Mouse (Mus musculus): Measurements from ENCODE around the gene Atxn7. TPM values are rescaled to one million over a fixed set of nuclear protein-coding genes. Genes with fewer than 3 reads are reported as not detected.
"Not testable (repeated sequence)": the region's sequence is repeated elsewhere in the genome, so short reads cannot be mapped to it uniquely, and the experiment has no call there.

Gene Atxn7
- total RNA-seq, 2 experiments from 2014 or later: 20.4 to 23.3 TPM

- DNase-seq (ENCODE audit: low spot score): no peak
These were observed 20.9 kb downstream of the Atxn7 start for GRCm38 (mm10) chr14:13982174-13982573.

DNA sequence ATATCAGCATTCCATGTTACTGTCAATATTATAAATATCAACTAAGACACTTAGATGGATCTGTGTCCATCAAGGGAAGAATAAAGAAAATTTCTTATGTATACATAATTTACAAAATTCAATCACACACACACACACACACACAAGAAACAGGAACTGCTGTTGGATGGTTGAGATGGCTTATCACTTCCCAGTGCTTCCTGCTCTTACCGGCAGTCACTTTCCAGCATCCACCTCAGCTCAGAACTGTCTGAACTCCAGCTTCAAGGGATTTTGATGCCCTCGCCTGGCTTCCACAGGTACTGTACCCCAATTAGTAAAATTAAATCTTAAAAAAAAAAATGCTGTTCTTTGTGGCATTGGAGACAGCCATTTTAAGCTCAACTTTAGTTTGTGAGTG is 27.2 kb downstream of the Atxn7 start:
- no peak for DNase-seq (ENCODE audit: low spot score)

DNA sequence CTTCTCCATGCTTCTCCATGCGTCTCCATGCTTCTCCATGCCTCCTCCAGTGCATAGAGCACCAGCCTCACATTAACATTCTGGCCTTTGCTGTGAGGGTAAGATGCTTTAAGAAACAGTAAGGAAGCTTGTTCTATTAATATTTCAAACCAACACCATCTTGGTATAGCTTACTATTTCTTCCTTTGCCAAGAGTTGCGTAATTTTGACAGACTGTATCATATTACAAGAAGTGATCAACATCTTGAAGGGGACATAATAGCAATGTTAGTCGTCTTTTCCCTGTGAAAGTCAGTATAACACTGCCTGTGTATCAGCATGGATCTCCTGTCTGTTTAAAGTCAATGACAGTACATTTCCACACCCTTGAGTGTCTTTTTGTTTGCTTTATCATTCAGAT is 29.5 kb downstream of the Atxn7 start:
- DNase-seq (ENCODE audit: low spot score): no peak

GRCm38 (mm10) chr14:13995206-13996097 is 34.2 kb downstream of the Atxn7 start:
- no peak for DNase-seq (ENCODE audit: low spot score)

GRCm38 (mm10) chr14:14002771-14003170 is 41.5 kb downstream of the Atxn7 start:
- no peak for DNase-seq (ENCODE audit: low spot score)

GRCm38 (mm10) chr14:14009712-14010111 is 48.5 kb downstream of the Atxn7 start:
- no peak for DNase-seq (ENCODE audit: low spot score)

- peak; percentile 88 for DNase-seq (ENCODE audit: low spot score)
These were observed 51.4 kb downstream of the Atxn7 start for GRCm38 (mm10) chr14:14012383-14013251.

GRCm38 (mm10) chr14:14013252-14013711 is 52.0 kb downstream of the Atxn7 start:
- no peak for DNase-seq (ENCODE audit: low spot score)

- no peak for DNase-seq (ENCODE audit: low spot score)
These were observed 53.6 kb downstream of the Atxn7 start for GRCm38 (mm10) chr14:14014636-14015375.

GRCm38 (mm10) chr14:14019155-14019894 is 58.1 kb downstream of the Atxn7 start:
- no peak for DNase-seq (ENCODE audit: low spot score)

GRCm38 (mm10) chr14:14021244-14021643 is 60.0 kb downstream of the Atxn7 start:
- DNase-seq (ENCODE audit: low spot score): no peak

DNA sequence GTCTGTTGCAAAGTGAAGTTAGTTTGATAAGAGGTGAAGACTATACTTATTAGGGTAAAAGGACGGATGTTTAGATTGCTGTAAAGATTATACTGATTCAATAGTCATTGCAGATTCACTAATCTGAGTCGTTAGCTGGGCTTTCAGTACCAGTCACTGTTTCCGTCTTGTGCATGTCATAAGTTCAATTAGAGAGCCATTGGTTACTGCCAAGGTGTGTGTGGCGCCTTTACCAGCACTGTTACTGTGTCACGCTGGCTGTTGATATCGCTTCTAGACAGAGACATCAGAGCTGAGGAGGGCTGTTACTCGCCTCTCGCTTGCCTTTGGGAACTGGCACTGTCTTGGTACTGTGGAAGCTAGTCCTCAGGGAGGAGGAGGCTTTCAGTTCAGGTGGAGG is 64.6 kb downstream of the Atxn7 start:
- no peak for DNase-seq (ENCODE audit: low spot score)

- DNase-seq (ENCODE audit: low spot score): no peak
These were observed 69.4 kb downstream of the Atxn7 start for GRCm38 (mm10) chr14:14030621-14031020.

- no peak for DNase-seq (ENCODE audit: low spot score)
These were observed 71.6 kb downstream of the Atxn7 start for GRCm38 (mm10) chr14:14032842-14033241.

GRCm38 (mm10) chr14:14036352-14036751 is 75.1 kb downstream of the Atxn7 start:
- no peak for DNase-seq (ENCODE audit: low spot score)

DNA sequence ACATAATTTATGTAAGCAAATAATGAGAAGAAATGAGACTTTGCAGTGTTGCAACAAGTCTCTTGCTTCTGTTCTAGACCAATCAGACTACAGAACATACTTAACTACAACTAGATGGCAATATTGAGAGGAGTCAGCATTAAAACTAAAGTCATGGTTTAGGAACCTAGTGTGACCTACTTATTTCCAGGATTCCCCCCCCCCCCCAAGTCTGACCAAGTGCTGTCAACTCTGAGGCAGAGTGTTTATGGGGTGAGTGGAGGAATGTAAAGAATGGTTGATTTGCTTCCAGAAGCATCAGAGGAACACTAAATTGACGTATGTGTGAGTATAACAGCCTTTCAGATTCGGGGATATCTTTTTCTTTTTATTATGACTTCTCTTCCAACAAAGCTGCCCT is 77.0 kb downstream of the Atxn7 start:
- no peak for DNase-seq (ENCODE audit: low spot score)

DNA sequence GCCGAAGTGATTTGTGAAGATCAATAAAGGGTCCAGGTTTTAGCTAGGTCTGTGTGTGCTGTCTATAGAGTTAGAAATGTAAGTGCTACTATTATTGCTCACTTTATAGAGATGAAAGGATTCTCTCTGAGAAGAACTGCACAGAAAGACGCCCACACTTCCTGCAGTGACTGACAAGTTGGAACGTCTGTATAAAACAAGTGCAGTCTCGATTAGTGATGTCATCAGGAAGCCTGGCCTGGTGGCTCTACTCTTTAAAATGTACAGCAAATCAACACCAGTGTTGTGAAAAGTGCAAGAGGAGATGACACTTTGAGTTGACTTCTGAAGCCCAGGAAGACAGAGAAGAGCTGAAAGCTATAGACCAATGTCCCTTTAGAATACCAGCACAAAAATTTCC is 81.1 kb downstream of the Atxn7 start:
- DNase-seq (ENCODE audit: low spot score): no peak

DNA sequence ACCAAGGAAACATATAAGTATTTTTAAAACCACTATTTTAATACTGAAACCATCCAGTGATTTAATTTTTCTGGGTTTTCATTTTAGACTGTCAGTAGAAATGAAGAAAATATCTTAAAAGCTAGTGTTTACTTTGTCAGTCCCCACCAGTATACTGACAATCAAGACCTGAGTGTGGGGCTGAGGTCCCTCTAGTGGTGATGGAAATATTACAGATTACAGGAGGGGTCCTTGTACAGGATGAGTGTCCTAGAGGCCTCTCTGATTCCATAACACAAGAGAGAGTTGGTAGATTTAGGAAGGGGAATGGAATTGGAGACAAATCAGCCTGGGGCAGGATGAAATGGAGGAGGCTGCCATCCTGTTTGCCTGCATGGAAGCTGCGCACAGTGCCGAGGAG is 93.1 kb downstream of the Atxn7 start:
- DNase-seq (ENCODE audit: low spot score): no peak

DNA sequence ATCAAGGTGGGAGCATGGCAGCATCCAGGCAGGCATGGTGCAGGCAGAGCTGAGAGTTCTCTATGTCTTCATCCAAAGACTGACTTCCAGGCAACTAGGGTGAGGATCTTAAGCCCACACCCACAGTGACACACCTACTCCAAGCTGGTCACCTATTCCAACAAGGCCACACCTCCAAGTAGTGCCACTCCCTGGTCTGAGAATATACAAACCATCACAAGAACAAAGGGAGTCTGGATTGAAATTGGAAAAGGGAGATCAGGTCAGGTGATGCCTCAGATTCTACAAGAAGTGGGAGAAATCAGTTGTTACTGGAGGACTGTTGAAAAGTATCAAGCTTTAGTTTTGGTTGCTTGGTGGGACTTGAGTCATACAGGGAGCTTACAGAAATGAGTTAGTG is 98.4 kb downstream of the Atxn7 start:
- DNase-seq (ENCODE audit: low spot score): not testable (repeated sequence)

DNA sequence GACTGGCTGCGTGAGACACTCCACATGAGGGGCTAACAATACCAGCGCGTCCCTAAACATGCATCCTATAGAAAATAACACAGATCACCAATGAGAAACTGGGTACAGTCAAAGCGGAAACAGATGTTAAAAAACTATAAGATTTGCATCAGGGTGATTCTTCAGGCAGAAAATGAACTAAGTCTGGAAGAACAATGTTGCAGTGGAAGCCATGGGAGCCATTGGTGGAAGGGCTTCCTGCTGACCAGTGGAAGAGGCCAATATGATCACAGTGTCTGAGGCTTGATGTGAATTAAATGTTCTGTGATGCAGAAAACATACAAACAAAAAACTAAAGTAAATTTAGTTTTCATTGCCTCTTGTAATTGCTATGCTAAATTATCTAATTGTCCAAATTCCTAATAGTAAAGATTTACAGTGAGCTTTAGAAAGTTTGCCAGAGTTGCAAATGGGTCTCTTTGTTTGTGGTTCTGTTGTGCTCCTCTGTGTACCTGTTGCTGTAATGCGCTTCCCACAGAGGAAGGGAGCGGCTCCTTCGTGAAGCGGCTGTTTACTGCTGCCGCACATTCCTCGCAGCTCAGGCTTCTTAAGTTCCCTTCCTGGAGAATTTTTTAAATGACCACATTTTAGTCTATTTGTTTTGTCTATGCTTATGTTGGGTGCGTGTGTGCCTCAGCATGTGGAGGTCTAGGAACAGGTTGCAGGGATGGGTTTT is 101.4 kb downstream of the Atxn7 start:
- no peak for DNase-seq (ENCODE audit: low spot score)

All from gastrocnemius, adult 18-20 months (tissue).